Mouse (Mus musculus) lung, adult 2 months (tissue): ENCODE data around the gene Klk13.

ENCODE experiments used
- CTCF ChIP-seq: fragments of 200-500 bp; IDR thresholded peaks from 2 replicates; pipeline ENCODE4 v1.5.1; 2011; ENCODE audit warnings: mild to moderate bottlenecking, low read length, control low read depth; ENCODE audit not compliant: insufficient read depth
- POLR2A ChIP-seq: fragments of 200-500 bp; IDR thresholded peaks from 2 replicates; pipeline ENCODE4 v1.6.1; 2011; ENCODE audit warnings: low read depth, mild to moderate bottlenecking, control low read depth, low read length, borderline replicate concordance; ENCODE audit errors: extremely low read depth

DNA sequence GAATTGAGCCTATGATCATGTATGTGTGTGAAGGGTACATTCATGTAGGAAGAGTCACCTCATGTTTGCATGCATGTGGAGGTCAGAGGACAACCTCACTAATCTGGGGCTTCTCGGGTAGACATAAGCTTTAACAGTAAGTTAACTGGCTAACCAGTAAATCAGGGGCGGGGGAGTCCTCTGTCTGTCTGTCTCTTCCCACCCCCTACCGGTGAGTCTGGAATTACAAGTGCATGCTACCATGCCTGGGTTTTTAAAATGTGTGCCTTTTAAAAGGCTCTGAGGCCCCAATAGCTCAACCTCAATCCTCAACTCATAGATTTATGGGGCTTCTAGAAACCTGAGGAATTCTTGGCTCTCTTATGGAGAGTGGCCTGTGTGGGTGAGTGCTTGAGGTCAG, 43.8 kb upstream of the Klk13 start:
- no peak for TF ChIP-seq POLR2A
- 0 out of 2 replicates have a peak, but pooled peaks have one; percentile 13 for TF ChIP-seq CTCF
